Comparison of ENCODE assay signal across 25 mouse cellular contexts in the genomic region with DNA sequence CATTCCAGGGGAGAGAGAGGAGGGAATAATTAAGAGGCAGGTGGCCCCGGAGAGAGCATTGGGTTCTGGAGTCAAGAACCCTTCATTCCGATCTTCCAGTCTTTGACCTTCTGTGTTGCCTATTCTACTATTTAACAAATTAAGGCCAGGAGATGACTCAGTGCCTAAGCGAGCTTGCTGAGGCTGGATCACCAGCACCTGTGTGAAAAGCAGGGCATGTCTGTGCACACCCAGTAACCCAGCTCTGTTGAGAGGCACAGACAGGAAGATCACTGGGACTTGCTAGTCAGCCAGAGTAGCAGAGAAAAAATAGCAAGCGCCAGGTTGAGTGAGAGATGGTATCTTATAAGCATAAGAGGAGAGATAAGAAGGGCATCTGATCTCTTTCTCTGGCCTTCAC.
DNase-seq lines count a peak whose midpoint lies in the region; ATAC-seq and TF ChIP-seq lines count a peak whose summit lies in the region.
"Had no signal": no experiment of that assay in that cellular context is flagged by ENCODE, and none has a peak within 500 bp of the region (broad histone marks: within the 10 kb centered on the region; RNA-seq: fewer than 3 reads in every experiment).

No protein-coding gene starts in this region.

- peak; percentile 21 for DNase-seq in adrenal gland, adult 2 months
- DNase-seq in adrenal gland, adult 18-20 months (ENCODE audit: low spot score in 2 of 2), result no peak
- DNase-seq in hindbrain, postnatal 0 days (ENCODE audit: low spot score), result no peak
- no peak for DNase-seq in hindbrain, embryonic 11.5 days (ENCODE audit: low spot score)
- peak; percentile 50 for DNase-seq in urinary bladder, postnatal 14 days (ENCODE audit: low spot score)
- no peak for DNase-seq in urinary bladder, adult 2 months (ENCODE audit: low spot score)
- peak; percentile 43 for DNase-seq in thymus, postnatal 4 days
- DNase-seq: cerebellum, postnatal 36 days; heart, adult 2 months; heart, postnatal 14 days; kidney, adult 9 months; kidney, postnatal 10 days; liver, embryonic 13.5 days; lung, adult 18-20 months; right cerebral cortex, postnatal 4 days had no signal

- WGBS in hindbrain, postnatal 0 days, result 94% methylated on average over 4 of the region's 4 CpGs
- 88% methylated on average over 4 of the region's 4 CpGs for WGBS in hindbrain, embryonic 11.5 days

- no peaks in the 10 kb centered on the region for H3K36me3 ChIP-seq in hindbrain, postnatal 0 days (ENCODE audit: insufficient read depth, low read length)
- no peaks in the 10 kb centered on the region for H3K36me3 ChIP-seq in hindbrain, embryonic 11.5 days (ENCODE audit: control insufficient read depth, insufficient read depth, low read length)
- H3K36me3 ChIP-seq: embryonic facial prominence, embryonic 12.5 days; forebrain, embryonic 15.5 days; heart, embryonic 13.5 days; hindbrain, embryonic 10.5 days; liver, embryonic 13.5 days; midbrain, embryonic 13.5 days; neural tube, embryonic 13.5 days had no signal

- H3K27ac ChIP-seq in hindbrain, postnatal 0 days, result peak overlapping the region; percentile 32; the same call in 1 of the 2 replicates
- H3K27ac ChIP-seq in hindbrain, embryonic 11.5 days (ENCODE audit: low read depth, low read length), result no peak overlapping the region
- H3K27ac ChIP-seq: embryonic facial prominence, embryonic 12.5 days; forebrain, embryonic 15.5 days; heart, adult 2 months; heart, embryonic 13.5 days; hindbrain, embryonic 10.5 days; liver, embryonic 13.5 days; macrophage; midbrain, embryonic 13.5 days; neural tube, embryonic 13.5 days had no signal

- H3K9me3 ChIP-seq in hindbrain, postnatal 0 days (ENCODE audit: low read length), result no peaks in the 10 kb centered on the region
- no peaks in the 10 kb centered on the region for H3K9me3 ChIP-seq in hindbrain, embryonic 11.5 days (ENCODE audit: control insufficient read depth, low read length)
- H3K9me3 ChIP-seq: embryonic facial prominence, embryonic 12.5 days; forebrain, embryonic 15.5 days; heart, embryonic 13.5 days; hindbrain, embryonic 10.5 days; liver, embryonic 13.5 days; midbrain, embryonic 13.5 days; neural tube, embryonic 13.5 days had no signal

- no peak overlapping the region for H3K9ac ChIP-seq in hindbrain, postnatal 0 days (replicated peaks; ENCODE audit: low read length)
- H3K9ac ChIP-seq in hindbrain, embryonic 11.5 days (ENCODE audit: low read depth, low read length), result no peak overlapping the region
- H3K9ac ChIP-seq: embryonic facial prominence, embryonic 12.5 days; forebrain, embryonic 15.5 days; heart, embryonic 13.5 days; liver, embryonic 13.5 days; midbrain, embryonic 13.5 days; neural tube, embryonic 13.5 days had no signal

- H3K4me3 ChIP-seq in hindbrain, postnatal 0 days (ENCODE audit: low read length), result no peak overlapping the region
- H3K4me3 ChIP-seq in hindbrain, embryonic 11.5 days (ENCODE audit: low read depth, low read length), result no peak overlapping the region
- H3K4me3 ChIP-seq: embryonic facial prominence, embryonic 12.5 days; forebrain, embryonic 15.5 days; heart, adult 2 months; heart, embryonic 13.5 days; hindbrain, embryonic 10.5 days; liver, embryonic 13.5 days; midbrain, embryonic 13.5 days; neural tube, embryonic 13.5 days had no signal

- TF ChIP-seq CTCF in hindbrain, postnatal 0 days (IDR thresholded peaks at IDR 0.05; ENCODE audit: low read depth), result no peak

- no peak overlapping the region for H3K4me2 ChIP-seq in hindbrain, postnatal 0 days (ENCODE audit: low read depth, low read length)
- no peak overlapping the region for H3K4me2 ChIP-seq in hindbrain, embryonic 11.5 days (replicated peaks; ENCODE audit: low read depth, low read length)
- H3K4me2 ChIP-seq: embryonic facial prominence, embryonic 12.5 days; forebrain, embryonic 15.5 days; heart, embryonic 13.5 days; liver, embryonic 13.5 days; midbrain, embryonic 13.5 days; neural tube, embryonic 13.5 days had no signal

- 0 out of 2 replicates have a peak, but pooled peaks cover 3% of the 10 kb centered on the region for H3K4me1 ChIP-seq in hindbrain, postnatal 0 days (ENCODE audit: insufficient read depth, low read length)
- H3K4me1 ChIP-seq in hindbrain, embryonic 11.5 days (replicated peaks; ENCODE audit: control insufficient read depth, insufficient read depth, low read length), result no peaks in the 10 kb centered on the region
- H3K4me1 ChIP-seq: embryonic facial prominence, embryonic 12.5 days; forebrain, embryonic 15.5 days; hindbrain, embryonic 10.5 days; liver, embryonic 13.5 days; midbrain, embryonic 13.5 days; neural tube, embryonic 13.5 days had no signal

- no peak for ATAC-seq in hindbrain, postnatal 0 days
- no peak for ATAC-seq in hindbrain, embryonic 11.5 days (ENCODE audit: low FRiP score)
- ATAC-seq in activated CD4-positive, CD25-positive, alpha-beta regulatory T cell, adult 4 months, result no peak
- ATAC-seq: forebrain, embryonic 15.5 days; intestine, postnatal 0 days; lung, postnatal 0 days; midbrain, embryonic 13.5 days had no signal

- H3K27me3 ChIP-seq in hindbrain, postnatal 0 days (ENCODE audit: insufficient read depth, low read length), result no peaks in the 10 kb centered on the region
- no peaks in the 10 kb centered on the region for H3K27me3 ChIP-seq in hindbrain, embryonic 11.5 days (ENCODE audit: control insufficient read depth, insufficient read depth, low read length)
- H3K27me3 ChIP-seq: embryonic facial prominence, embryonic 12.5 days; forebrain, embryonic 15.5 days; heart, embryonic 13.5 days; liver, embryonic 13.5 days; midbrain, embryonic 13.5 days; neural tube, embryonic 13.5 days had no signal

Comparison
In these comparisons a context has a peak if more than half of its experiments do, and no peak if none do; other contexts are left out.
1. DNase-seq: peak in adrenal gland, adult 2 months (single experiment), urinary bladder, postnatal 14 days (single experiment) and thymus, postnatal 4 days (single experiment); none in adrenal gland, adult 18-20 months (0 of 2), hindbrain, postnatal 0 days (single experiment), hindbrain, embryonic 11.5 days (single experiment) and urinary bladder, adult 2 months (single experiment).